Mouse (Mus musculus) liver, embryonic 14.5 days (tissue): Measurements from ENCODE around the gene Slc27a2. TPM values are rescaled to one million over a fixed set of nuclear protein-coding genes. Genes with fewer than 3 reads are reported as not detected.
A peak's percentile ranks its signal among the peaks of the same experiment; 100 is the strongest.

Source experiments
- ATAC-seq: fragments of 200-750 bp; cut with Nextera tagmentation; 2 replicates; pipeline ENCODE4 v1.8.0; 2017; ENCODE audit warnings: moderate number of reproducible peaks, mild to moderate bottlenecking, moderate library complexity; ENCODE audit not compliant: insufficient read depth
- DNase-seq, 3 experiments: peaks; one replicate each; pipeline ENCODE4 v3.0.0-alpha.2; 2012 to 2013; ENCODE audit warnings: low read depth in 3 of 3, low spot score in 3 of 3
- H3K27ac ChIP-seq: fragments of 300-500 bp; sonication (generic); 2 replicates; pipeline ENCODE4 v1.5.1; 2014; ENCODE audit warnings: moderate library complexity, mild to moderate bottlenecking, control low read depth, inconsistent platforms
- H3K27me3 ChIP-seq: fragments of 300-500 bp; sonication (generic); 2 replicates; pipeline ENCODE4 v1.6.1; 2014; ENCODE audit warnings: mild to moderate bottlenecking, low read length, moderate library complexity; ENCODE audit not compliant: control insufficient read depth, insufficient read depth
- H3K36me3 ChIP-seq: fragments of 300-500 bp; sonication (generic); replicated peaks from 2 replicates; pipeline ENCODE4 v1.6.1; 2014; ENCODE audit warnings: low read depth; ENCODE audit not compliant: control insufficient read depth, insufficient read depth
- H3K4me1 ChIP-seq, 2 experiments: fragments of 200-500 bp in 1 of 2; fragments of 300-500 bp in 1 of 2; sonication (generic) in 1 of 2; replicated peaks; 2 replicates each; pipeline ENCODE4 v1.6.1; 2012 to 2014; ENCODE audit warnings: antibody characterized with exemption in 1 of 2, inconsistent platforms in 1 of 2, low read length in 1 of 2; ENCODE audit not compliant: control insufficient read depth in 2 of 2, insufficient read depth in 2 of 2
- H3K4me2 ChIP-seq: fragments of 300-500 bp; sonication (generic); 2 replicates; pipeline ENCODE4 v1.6.1; 2014; ENCODE audit warnings: low read depth, mild to moderate bottlenecking, control low read depth, moderate library complexity
- H3K4me3 ChIP-seq, 2 experiments: fragments of 200-500 bp in 1 of 2; fragments of 300-500 bp in 1 of 2; sonication (generic) in 1 of 2; 2 replicates each; pipeline ENCODE4 v1.5.1; 2012 to 2014; ENCODE audit warnings: low read depth in 2 of 2, low read length in 2 of 2, mild to moderate bottlenecking in 2 of 2, control low read depth in 1 of 2, inconsistent platforms in 1 of 2, moderate library complexity in 1 of 2; ENCODE audit not compliant: insufficient read depth in 1 of 2
- H3K9ac ChIP-seq: fragments of 300-500 bp; sonication (generic); replicated peaks from 2 replicates; pipeline ENCODE4 v1.6.1; 2014; ENCODE audit warnings: mild to moderate bottlenecking, control low read depth, moderate library complexity
- H3K9me3 ChIP-seq: fragments of 300-500 bp; sonication (generic); 2 replicates; pipeline ENCODE4 v1.6.1; 2016; ENCODE audit warnings: low read length, mixed read lengths; ENCODE audit not compliant: control insufficient read depth
- CTCF ChIP-seq: IDR thresholded peaks from 2 replicates; pipeline ENCODE4 v1.5.1; 2016; ENCODE audit warnings: antibody characterized with exemption, low read depth, control low read depth
- EP300 ChIP-seq: IDR thresholded peaks from 2 replicates; pipeline ENCODE4 v1.6.1; 2016; ENCODE audit warnings: antibody characterized with exemption, low read depth
- WGBS: fragments of 180-500 bp; shearing (Covaris S2); extraction: QIAGEN DNeasy Blood & Tissue Kit; methylation state at CpG from one replicate; pipeline ENCODE4 v1.1.7; 2014; ENCODE audit not compliant: insufficient replicate concordance; 5-methylcytosine and 5-hydroxymethylcytosine counted together
- polyA plus RNA-seq, 2 experiments: library from polyadenylated mRNA; depleted of rRNA in 1 of 2; stranded (reverse) in 1 of 2; unstranded in 1 of 2; fragments of >200 nt; fragmentation: Nextera tagmentation in 1 of 2; extraction: Ambion mirVana in 1 of 2; gene quantifications; 2 replicates each; pipeline versions ENCODE4 v1.2.1 to v1.2.3; 2012 to 2014

The Slc27a2 gene
- polyA plus RNA-seq, 2 experiments: 40.4 to 65.5 TPM

GRCm38 (mm10) chr2:126615355-126615754, 63.1 kb downstream of the Slc27a2 start:
- Histone ChIP-seq H3K9ac (no peak overlapping the region), H3K27ac (no peak overlapping the region), H3K27me3 (no peaks in the 10 kb centered on the region), H3K9me3 (no peaks in the 10 kb centered on the region), H3K4me2 (no peak overlapping the region), H3K36me3 (no peaks in the 10 kb centered on the region), H3K4me1 (peaks cover 0 to 5% of the 10 kb centered on the region in 2 experiments; a peak in 2 of 4 replicates), H3K4me3 (no peak overlapping the region)
- WGBS: 58% methylated on average over 3 of the region's 3 CpGs
- DNase-seq: no peak
- no peak for ATAC-seq
- TF ChIP-seq CTCF: no peak
- TF ChIP-seq EP300: no peak

- Histone ChIP-seq H3K36me3 (no peaks in the 10 kb centered on the region), H3K9me3 (no peaks in the 10 kb centered on the region), H3K4me1 (peaks cover 0 to 5% of the 10 kb centered on the region in 2 experiments; a peak in 2 of 4 replicates), H3K9ac (no peak overlapping the region), H3K27ac (no peak overlapping the region), H3K27me3 (no peaks in the 10 kb centered on the region), H3K4me3 (no peak overlapping the region), H3K4me2 (peak overlapping the region; percentile 18)
- ATAC-seq: no peak
- no peak for DNase-seq
- WGBS: 16% methylated on average over 8 of the region's 8 CpGs
- TF ChIP-seq EP300: no peak
Measured at GRCm38 (mm10) chr2:126618470-126619179, 66.4 kb downstream of the Slc27a2 start.

GRCm38 (mm10) chr2:126619249-126619704, 67.1 kb downstream of the Slc27a2 start, which contains the start of gene Hdc:
Gene Hdc, minus strand, starts transcription at chr2:126619299.
- H3K27ac ChIP-seq: no peak within 1 kb of the TSS
- no peaks in the 10 kb centered on the region for H3K27me3 ChIP-seq
- no peaks in the 10 kb centered on the region for H3K36me3 ChIP-seq
- ATAC-seq (no peak), DNase-seq (no peak)
- no peak within 1 kb of the TSS for H3K4me3 ChIP-seq
- 21% methylated on average over 14 of the region's 14 CpGs for WGBS
- TF ChIP-seq CTCF (no peak), EP300 (no peak)
- H3K9me3 ChIP-seq: no peaks in the 10 kb centered on the region
- H3K4me2 ChIP-seq: peak within 1 kb of the TSS; percentile 18
- peaks cover 0 to 5% of the 10 kb centered on the region in 2 experiments; a peak in 2 of 4 replicates for H3K4me1 ChIP-seq
- no peak within 1 kb of the TSS for H3K9ac ChIP-seq

GRCm38 (mm10) chr2:126622455-126622854, 70.2 kb downstream of the Slc27a2 start:
- 44% methylated on average over 2 of the region's 2 CpGs for WGBS
- Histone ChIP-seq H3K9ac (no peak overlapping the region), H3K27ac (no peak overlapping the region), H3K4me1 (peaks cover 0 to 5% of the 10 kb centered on the region in 2 experiments; a peak in 2 of 4 replicates), H3K9me3 (no peaks in the 10 kb centered on the region), H3K4me2 (no peak overlapping the region), H3K27me3 (no peaks in the 10 kb centered on the region), H3K36me3 (no peaks in the 10 kb centered on the region), H3K4me3 (no peak overlapping the region)
- DNase-seq: no peak
- ATAC-seq: no peak
- TF ChIP-seq CTCF (no peak), EP300 (no peak)

GRCm38 (mm10) chr2:126623138-126623537, 70.9 kb downstream of the Slc27a2 start:
- Histone ChIP-seq H3K4me2 (no peak overlapping the region), H3K36me3 (no peaks in the 10 kb centered on the region), H3K4me1 (peaks cover 0 to 5% of the 10 kb centered on the region in 2 experiments; a peak in 2 of 4 replicates), H3K4me3 (no peak overlapping the region), H3K9me3 (no peaks in the 10 kb centered on the region), H3K9ac (no peak overlapping the region), H3K27ac (no peak overlapping the region), H3K27me3 (no peaks in the 10 kb centered on the region)
- DNase-seq: no peak
- no peak for TF ChIP-seq EP300
- no peak for TF ChIP-seq CTCF
- ATAC-seq: no peak
